Mouse (Mus musculus): ENCODE results near the gene Kazn.

The Kazn gene

DNA sequence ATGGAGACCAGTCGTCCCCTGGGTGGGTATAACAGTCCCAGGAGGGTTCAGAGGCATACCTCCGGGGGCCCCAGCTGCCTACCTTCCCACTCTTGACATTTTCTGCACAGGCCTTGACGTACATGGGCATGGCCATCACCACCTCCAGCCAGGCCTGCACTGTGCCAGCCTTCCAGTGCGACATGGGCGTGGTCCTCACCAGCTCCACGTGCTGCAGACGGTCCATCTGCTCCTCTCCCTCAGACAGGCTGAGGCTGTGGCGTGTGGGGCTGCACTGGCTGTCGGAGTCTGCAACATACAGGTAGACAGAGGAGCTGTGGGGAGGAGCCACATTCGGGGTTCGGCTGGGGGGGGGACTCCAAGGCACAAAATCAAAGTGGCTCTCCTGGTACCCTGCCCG lies 121.2 kb downstream of the Kazn start:
- no peak for DNase-seq (ENCODE audit: low spot score)

- DNase-seq (ENCODE audit: low spot score), result peak; percentile 25
Measured at GRCm38 (mm10) chr4:142113306-142113705, 125.9 kb downstream of the Kazn start.

- DNase-seq (ENCODE audit: low spot score), result no peak
Measured at GRCm38 (mm10) chr4:142103081-142103671, 136.0 kb downstream of the Kazn start.

GRCm38 (mm10) chr4:142098303-142098702 lies 140.9 kb downstream of the Kazn start:
- peak; percentile 88 for DNase-seq (ENCODE audit: low spot score)

DNA sequence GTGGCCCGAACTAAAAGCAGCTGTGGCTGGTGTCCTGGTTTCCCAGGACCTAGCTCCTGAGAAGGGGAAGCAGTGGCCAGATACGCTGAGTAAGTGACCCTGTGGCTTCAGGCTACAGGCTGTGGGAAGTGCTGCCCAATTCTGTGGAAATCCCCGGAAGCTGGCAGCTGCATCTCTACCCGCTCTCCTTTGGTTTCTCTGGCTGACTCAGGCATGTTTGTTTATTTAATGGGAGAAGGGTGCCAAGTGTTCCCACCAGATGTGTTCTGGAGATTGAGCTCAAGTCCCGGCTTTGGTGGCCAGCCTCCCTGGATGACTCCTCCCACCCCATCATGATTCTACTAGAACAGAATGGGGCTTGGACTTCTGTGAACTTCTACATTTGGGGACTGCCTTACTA lies 141.3 kb downstream of the Kazn start:
- DNase-seq (ENCODE audit: low spot score), result peak; percentile 18

- DNase-seq (ENCODE audit: low spot score), result no peak
Measured at GRCm38 (mm10) chr4:142095513-142096241, 143.5 kb downstream of the Kazn start.

DNA sequence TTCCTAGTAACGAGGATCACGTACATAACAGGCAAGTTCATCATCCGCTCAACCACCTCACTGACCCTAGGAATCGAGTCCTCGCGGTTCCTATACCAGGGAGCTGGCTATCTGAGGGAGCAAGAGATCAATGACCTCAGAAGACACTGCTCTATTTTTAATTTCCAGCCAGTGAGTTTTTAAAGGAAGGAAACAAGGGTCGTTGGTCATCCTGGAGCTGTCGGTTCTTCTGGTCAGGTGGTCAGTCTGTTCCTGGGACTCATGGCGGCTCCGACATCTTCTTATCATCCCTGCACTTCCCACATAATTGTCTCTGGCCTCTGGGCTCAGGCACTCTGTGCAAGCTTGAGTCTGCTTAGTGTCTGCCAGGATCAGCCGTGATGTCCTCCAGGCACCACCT lies 144.8 kb downstream of the Kazn start:
- no peak for DNase-seq (ENCODE audit: low spot score)

DNA sequence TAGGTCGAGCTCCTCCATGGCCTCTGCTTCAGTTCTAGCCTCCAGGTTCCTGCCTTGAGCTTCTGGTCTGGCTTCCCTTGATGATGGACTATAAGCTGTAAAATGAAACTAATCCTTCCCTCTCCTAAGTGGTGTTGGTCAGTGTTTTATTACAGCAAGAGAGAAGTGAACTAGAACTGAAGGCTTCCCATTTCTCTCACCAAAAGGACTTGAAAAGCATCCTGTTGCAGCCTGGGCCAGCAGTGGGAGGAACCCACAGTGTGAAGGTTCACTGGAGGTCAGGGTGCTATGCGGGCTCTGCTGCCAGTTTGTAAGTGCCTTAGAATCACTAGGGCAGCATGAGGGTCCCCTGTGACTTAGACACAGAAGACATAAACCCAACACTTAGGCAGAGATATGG lies 148.1 kb downstream of the Kazn start:
- no peak for DNase-seq (ENCODE audit: low spot score)

DNA sequence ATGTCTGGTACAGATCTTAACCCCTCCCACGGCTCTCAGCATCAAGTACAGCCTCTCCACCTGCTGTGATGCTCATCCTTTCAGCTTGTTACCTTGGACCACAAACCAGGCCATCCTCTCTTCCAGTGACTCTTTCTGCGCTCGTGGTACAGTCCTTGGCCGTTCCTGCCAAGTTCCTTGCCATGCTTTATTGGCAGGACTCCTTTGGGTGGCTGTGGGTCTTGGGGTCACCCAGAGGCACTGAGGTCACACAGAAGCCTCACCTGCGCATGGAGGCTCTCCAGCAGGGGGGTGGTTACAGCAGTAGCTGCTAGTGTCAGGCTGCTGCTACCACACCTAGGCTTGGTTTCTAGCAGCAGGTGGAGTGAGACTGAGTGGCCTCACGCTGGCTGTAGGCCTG lies 149.2 kb downstream of the Kazn start:
- DNase-seq (ENCODE audit: low spot score), result no peak

DNA sequence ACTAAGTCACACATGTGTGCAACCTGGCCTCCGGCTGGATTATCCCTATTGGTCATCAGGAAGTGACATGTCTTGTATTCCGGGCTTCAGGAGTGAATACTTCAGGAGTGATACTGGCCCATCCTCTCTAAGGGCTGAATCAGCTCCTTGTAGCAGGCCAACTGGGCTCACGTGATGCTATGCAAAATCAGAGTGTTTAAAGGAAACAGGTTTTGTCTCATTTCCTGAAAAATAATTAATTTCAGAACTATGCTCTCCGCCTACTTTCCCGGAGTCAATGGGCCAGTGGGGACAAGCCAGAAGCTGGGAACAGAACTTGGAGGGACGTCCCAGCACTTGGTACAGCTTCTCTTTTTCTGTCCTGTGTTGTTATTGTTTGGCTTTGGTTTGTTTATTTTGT lies 150.4 kb downstream of the Kazn start:
- no peak for DNase-seq (ENCODE audit: low spot score)

DNA sequence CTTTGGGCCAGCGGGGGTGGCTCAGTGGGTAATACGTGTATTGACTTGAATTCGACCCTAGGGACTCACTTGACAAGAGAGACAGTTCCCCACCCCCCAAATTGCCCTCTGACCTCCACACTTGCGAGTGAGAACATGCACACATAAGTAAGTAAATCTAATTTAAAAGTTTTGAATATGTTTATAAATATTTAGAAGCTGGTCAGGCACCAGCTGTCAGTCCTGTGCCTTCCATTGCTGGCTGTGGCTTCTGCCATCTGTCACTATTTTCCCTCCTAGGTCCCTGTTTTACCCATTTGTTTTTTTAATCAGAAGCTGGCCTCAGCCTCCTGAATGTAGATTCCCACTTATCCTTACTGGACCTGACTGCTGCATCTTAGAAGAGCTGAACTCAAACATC lies 150.8 kb downstream of the Kazn start:
- no peak for DNase-seq (ENCODE audit: low spot score)

GRCm38 (mm10) chr4:142084936-142085563 lies 154.2 kb downstream of the Kazn start:
- DNase-seq (ENCODE audit: low spot score), result no peak

DNA sequence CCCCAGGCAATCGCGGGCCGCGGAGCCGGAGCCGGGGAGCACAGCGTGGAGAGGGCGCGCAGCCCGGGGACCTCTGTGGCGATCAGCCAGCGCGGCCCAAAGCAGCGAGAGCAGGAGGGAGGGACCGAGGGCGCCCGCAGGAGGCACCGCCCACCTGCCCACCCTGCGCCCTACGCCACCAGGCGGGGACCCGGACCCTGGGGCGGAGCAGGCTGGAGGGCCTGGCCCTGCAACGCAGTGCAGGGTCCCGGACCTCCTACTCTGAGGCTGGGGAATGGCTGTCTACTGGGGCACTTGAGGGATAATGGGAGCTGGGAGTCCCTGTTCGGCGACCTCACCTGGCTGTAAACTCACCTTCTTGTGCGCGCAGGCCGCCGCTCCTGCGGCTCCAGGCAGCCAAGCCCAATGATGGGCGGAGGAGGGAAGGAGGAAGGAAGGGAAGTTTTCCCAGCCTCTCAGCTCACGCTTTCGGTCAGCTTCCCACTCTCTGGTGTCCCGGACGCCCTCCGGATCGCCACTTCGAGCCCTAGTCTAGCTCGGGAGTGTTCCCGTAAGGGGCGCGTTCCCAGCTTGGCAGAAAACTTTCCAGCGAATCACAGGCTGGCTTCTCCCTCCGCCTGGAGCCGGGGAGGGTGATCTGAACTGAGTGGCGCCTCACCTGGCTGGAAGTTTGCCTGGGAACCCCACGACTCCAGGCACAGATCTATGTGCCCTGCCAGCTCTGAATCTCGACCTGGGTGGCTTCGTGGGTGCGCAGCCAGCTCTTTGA lies 154.9 kb downstream of the Kazn start, which contains the start of gene Tmem51:
Tmem51 (minus strand) TSS at position 174 of the 769 bp plus-strand sequence.
- no peak for DNase-seq (ENCODE audit: low spot score)

GRCm38 (mm10) chr4:142083762-142084130 lies 155.5 kb downstream of the Kazn start:
- peak; percentile 35 for DNase-seq (ENCODE audit: low spot score)

DNA sequence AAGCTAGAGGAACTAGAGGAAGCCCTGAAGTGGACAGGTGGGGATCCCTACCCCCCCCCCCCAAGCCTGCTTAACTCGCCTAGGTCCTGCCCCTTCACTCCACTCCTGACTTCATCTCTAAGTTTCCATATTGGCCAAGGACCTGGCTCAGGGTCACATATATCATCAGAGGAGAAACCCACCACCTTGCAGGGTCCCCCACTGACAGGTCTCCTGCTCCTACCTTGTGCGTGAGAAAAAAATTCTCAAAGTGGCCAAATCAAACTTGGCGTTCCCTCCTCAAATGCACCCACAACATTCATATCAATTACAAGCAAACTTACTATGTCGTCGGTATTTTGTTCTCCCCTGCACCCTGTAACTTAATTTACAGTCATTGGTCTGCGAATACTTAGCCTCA lies 156.0 kb downstream of the Kazn start:
- DNase-seq (ENCODE audit: low spot score), result no peak

- DNase-seq (ENCODE audit: low spot score), result no peak
Measured at GRCm38 (mm10) chr4:142082703-142083102, 156.5 kb downstream of the Kazn start.

- no peak for DNase-seq (ENCODE audit: low spot score)
Measured at GRCm38 (mm10) chr4:142081631-142082283, 157.4 kb downstream of the Kazn start.

DNA sequence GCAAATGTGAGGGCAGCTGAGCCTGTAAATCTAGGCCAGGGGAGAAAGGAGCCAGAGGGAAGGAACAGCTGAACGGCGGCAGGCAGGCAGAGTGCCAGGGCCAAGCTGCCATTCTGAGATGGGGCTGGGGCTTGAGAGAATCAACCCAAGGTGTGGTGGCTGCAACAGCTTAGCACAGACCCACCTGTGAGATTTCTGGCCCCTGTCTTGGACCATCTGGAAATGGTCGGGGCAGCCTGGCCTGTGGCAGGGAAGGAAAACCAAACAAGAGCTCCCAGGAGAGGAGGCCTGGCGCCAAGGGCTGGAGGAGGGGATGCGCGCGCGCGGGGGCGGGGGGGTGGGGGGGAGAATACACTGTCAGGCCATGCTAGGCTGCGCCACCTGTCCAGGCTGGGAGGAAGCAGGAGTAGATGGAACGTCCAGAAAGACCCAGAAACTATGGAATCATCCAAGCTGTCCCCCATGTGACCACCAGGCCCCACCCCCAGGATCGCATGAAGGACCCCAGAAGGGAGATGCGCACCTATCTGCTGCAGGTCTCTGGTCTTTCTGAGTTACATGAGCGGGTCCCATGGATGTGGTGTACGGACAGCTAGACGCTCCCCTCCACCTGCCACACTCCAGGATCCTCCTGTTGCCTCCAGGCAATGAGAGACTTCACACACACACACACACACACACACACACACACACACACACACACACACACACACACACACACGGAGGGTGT lies 158.1 kb downstream of the Kazn start:
- DNase-seq (ENCODE audit: low spot score), result peak; percentile 35

GRCm38 (mm10) chr4:142080487-142080767 lies 158.8 kb downstream of the Kazn start:
- DNase-seq (ENCODE audit: low spot score), result no peak

DNA sequence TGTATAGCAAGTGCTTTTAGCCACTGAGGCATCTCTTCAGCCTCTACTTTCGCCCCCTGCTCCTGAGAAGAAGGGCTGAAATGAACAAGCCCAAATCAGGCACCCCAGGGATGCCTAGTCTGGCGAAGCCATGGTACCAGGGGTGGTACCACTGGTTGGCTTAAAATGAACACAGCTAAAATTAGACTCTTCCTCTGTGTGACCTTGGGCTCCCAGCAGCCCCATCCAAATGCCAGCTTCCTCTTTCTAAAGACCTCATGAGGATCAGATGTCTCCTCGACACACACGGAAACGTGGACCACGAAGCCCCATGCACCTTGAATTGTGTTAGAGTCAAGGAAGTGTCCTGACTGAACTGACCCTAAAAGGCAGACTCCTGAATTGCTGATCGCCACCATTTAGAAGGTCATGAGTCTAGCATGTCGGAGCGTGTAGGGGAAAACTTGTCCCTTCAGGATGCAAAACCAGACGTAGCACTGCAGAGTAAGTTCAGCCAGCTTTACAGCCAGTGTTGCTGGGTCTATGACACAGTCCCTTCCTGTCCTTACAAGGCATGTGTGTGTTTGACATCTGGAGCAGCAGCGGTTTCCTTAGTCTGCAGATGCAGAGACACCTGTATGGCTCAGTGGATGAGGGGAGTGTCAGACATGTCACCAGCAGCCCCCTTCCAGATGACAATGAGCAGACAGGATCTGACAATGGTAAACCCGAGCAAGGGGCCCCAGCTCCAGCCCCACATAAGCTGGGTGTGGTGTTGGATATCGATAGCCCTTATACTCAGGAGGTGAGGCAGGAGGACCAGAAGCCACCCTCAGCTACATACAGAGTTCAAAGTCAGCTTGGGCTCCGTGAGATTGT lies 159.3 kb downstream of the Kazn start:
- DNase-seq (ENCODE audit: low spot score), result no peak
